Mouse (Mus musculus) cerebellum, postnatal 4 days (tissue): Measurements from ENCODE around the gene Dmgdh.

Source experiments
- DNase-seq, 2 experiments: peaks; one replicate each; pipeline ENCODE4 v3.0.0; 2022; ENCODE audit warnings: low spot score in 2 of 2, mixed read lengths in 1 of 2

Gene Dmgdh

DNA sequence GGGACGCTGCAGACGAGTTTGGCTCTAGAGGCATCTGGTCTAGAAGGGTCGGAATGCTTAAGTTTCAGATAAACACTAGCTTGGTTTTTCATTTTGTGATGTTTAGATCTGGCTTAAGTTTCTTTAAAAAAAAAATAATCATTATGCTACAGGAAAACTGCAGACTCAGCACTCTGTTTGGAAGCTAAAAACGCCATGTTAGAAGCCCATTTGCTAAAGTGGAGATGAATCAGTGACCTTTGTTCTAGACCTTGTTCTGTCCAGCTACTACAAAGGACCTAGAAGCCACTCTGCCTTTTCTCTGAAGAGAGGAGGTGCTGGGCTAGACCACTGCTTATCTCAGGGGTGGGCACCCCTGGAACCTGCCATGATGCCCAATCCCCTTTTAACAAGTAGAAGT is 36.1 kb downstream of the Dmgdh start:
- DNase-seq, result no peak

DNA sequence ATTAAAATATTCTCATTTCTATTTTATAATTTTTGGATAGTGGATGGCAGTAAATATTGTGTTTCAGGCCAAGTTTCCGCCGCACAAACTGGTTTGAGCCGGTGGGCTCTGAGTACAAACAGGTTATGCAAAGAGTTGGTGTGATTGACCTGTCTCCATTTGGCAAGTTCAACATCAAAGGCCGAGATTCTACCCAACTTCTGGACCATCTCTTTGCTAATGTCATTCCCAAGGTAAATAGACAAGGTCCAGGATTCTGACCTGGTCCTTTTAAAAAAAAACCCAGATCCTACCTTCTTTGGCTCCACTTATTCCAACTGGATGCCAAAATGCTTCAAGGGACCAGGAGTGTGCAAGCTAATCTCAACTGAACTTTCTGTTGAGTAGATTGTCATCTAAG is 37.0 kb downstream of the Dmgdh start:
- DNase-seq, result no peak

DNA sequence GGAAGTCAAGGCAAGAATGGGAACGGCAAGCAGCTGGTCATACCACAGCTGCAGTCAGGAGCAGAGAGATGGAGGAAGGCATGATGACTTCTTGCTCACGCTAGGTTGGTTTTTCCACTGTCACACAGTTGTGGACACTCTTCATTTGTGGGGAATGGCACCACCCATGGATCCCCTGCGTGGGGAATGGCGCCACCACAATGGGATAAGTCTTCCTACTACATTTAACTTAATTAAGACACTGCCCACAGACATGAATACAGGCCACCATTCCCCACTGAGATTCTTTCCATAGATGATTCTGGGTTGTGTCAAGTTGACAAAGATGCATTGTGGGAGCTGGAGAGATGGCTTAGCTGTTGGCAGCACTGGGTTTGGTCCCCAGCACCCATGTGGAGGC is 38.1 kb downstream of the Dmgdh start:
- DNase-seq, result no peak

DNA sequence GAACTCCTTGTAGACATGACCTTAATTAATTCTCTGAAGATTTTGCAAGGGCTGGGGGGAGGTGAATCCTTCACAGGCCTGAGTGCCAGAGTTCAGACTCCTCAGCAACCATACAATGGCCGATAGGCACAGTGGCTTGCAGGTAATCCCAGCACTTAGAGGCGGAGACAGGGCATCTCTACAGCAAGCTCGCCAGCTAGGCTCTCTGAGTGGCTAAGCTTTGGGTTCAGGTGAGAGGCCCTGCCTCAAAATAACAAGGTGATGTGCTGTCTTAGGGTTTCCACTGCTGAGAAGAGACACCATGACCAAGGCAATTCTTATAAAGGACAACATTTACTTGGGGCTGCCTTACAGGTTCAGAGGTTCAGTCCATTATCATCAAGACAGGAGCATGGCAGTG is 39.6 kb downstream of the Dmgdh start:
- no peak for DNase-seq

DNA sequence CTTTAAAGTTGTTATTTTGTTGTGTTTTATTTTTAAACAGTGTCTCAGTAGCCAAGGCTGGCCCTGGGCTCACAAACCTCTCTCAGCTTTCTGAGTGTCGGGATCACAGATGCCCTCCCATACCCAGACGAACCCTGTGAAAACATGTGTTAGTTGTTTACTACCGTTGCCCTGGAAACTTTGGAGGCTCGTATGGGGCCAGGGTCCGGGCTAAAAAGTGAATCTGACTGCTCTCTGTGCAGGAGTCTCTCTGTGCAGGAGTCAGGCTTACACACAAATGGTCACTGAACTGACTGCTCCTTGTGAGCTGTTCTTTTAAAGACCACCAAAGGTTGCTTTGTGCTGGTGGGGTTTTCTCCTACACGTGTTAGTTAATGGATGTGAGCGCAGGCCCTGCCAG is 42.9 kb downstream of the Dmgdh start:
- DNase-seq, result no peak

DNA sequence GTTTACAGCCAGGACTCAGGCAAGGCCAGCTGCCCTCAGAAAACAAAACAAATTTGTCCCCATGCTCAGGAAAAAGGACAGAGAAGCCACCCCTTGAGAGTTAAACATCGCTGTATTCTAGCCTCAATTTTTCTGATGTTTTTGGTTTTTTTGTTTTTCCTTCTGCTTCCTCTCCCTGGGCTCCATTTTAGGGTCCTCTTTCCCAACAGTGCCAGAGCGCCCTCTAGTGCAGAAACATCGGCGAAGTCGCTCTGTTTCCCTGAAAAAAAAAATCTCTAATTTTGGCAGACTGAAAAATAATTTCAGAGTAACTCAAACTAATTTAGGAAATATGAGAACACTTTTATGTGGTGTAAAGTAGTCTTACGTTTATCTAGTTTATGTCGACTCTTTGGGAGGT is 44.7 kb downstream of the Dmgdh start:
- peak; percentile 65 to 77 for DNase-seq

DNA sequence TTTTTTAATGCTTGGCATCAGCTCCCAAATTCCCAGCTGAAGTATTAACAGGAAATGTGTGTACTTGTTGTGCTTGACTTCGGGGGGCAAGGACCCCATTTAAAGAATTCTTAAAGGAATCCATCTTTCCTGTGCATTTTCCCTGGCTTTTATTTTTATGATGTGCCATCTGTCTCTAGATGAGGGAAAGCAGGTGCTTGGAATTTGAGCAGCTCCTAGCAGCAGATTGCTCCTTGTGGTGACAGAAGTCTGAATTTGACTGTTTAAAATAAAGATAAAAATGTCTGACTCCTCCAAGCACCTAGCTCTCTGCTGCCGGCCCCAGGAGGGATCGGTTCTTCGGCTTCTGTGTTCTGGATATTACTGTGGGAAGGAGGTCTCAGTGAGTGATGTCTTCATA is 47.7 kb downstream of the Dmgdh start:
- DNase-seq, result no peak

DNA sequence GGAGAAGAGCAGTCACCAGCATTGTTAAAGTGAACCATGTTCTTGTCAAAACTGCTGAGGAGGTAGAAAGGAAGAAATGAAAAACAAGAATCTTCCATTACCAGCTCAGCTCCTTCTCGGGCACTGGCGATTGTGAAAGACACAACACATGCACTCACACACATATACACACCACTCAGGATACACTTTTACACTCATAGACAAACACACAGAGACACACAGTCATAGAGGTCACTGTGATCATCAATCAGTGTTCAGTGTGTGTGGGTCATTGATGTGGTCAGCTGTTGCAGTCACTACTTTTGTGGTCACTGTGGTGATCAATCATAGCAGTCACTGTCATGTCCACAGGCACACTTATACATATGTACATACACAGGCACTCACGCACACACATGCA is 49.2 kb downstream of the Dmgdh start:
- DNase-seq, result no peak

DNA sequence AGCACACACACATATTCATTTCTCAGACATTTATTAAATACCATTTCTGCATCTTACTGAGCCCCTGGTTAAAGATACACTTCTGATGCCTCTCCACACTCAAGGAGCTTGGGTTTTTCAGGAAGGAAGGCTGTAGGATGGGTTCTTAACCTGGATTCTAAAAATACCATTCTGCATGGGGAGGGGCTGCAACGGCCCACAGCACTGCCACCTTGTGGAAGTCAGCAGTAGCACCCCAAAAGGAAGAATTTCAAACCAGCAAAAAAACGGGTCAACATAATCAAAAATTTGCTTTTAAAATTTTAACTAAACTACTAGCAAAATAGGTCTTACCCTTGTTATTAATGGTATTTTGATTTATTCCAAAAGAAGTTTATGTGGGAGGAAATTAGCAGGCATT is 50.0 kb downstream of the Dmgdh start:
- DNase-seq, result peak in 1 of 2 experiments; percentile 12

DNA sequence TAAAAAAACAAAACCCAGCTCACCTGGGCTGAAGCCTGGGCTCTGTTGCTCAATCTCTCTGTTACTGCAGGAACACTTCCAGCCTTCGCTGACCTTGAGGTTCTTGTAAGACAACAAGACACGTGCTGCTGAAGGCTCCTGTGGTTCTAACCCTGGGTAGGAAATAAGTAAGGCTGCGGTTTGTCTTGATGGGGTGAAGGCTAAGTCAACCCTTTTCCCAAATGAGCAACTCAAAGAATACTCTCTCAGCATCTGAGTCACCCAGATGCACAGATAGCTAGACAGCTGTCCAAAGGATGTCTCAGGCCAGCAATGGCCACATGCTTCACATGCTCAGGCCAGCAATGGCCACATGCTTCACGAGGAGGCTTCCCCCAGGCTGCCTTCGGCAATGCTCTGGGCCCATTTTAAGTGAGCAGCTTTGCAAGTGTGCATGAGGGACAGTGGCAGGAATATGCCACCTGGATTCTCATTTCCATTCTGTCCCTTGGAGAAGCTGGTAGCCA is 61.0 kb downstream of the Dmgdh start:
- DNase-seq, result no peak

DNA sequence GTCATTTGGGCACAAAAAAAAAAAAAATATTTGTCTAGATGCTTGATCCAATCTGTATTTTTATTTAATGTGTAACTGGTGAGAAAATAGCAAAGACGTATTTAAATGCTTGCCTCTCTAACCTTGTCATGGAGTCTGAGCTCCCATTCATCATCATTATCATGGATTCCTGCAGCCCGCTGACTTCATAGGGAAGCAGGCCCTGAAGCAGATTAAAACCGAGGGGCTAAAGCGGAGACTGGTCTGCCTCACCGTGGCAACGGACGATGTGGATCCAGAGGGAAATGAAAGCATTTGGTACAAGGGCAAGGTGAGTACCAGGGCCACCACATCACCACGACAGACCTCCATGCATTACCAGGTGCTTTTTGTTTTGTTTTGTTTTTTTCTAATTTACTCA is 69.9 kb downstream of the Dmgdh start:
- no peak for DNase-seq

DNA sequence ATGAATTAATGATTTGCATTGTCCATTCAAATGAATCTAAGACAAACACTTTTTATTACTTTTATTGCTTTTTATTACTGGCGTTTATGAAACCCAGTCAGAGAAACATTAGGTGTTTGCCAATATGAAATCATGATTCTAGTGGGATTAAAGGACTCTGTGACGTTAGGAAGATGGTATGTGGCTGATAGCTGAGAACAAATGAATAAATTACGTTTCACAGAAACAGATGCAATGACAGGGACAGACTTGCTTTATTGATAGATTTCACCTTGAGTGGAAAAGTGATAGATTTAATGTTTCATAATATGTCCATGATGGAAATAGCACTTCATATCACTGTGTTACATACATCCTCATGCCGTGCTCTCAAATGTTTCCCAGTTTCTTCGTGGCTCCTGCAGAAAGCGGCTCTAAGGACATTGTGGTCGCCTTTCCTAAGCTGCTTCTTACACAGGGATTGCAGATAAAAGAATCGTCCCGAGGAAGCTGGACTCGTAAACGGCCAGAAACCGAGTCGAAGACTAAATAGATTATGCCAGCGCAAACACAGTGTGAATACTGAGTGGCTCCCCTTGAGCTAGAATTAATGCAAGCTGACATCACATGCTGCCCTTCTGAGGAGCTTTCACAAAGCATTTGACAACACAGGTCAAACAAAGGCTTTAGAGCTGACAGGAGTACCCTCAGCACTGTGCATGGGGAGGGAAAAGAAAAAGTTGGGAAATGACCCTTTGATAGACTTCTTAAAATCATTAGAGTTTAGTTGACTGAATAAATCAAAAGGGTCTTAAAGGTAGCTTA is 78.6 kb downstream of the Dmgdh start:
- peak in 1 of 2 experiments; percentile 6 for DNase-seq

DNA sequence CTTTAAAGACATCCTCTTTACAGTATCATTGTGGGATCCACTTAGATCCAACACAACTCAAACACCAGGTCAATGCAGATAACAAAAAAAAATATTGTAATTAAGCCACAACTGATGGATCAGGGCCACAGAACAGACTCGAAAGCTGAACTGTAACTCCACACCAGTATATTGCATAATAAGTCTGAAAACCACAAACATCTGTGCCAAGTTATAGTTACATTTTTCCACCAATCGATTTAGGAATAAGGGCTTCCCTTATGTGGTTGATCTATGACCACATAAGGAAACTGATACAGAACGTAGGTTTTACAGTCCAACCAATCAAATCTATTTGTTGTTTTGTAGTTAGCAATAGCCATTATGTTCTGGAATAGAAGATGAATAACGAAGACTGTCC is 80.9 kb downstream of the Dmgdh start:
- DNase-seq, result no peak

DNA sequence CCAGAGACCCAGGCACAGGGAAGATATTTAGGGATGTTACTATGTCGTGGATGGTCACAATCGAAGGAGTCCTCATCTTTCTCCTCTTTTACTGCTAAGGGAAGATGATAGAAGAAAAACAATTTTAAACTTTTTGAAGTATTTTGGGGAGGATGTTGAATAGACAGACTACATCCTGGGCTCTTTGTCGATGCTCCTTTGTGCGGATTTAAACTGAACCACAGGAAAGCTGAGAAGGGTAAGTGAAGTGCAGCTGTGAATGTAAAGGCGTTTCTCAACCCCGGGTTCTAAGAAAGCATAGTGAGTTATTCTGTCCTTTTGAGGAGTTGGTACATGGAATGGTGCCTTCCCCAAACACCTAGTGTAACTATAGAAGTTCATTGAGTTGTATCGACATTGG is 82.4 kb downstream of the Dmgdh start:
- DNase-seq, result no peak

DNA sequence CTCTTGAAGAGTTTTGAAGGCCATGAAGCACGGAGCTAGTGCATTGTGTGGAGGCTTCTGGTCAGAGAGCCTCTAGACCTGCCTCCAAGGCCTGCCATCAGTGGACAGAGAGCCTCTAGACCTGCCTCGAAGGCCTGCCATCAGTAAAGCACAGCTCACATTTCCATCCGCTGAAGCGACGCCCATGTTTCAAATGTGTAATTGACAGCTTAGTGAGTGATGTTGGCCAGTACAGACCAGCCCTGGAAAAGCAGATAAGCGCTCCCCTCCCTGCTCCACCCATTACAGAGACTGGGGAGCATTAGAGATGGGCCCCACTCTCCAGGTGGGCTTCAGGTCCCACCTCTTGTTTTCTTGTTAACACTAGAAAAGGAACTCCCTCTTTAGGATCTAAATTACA is 83.3 kb downstream of the Dmgdh start:
- DNase-seq, result no peak

DNA sequence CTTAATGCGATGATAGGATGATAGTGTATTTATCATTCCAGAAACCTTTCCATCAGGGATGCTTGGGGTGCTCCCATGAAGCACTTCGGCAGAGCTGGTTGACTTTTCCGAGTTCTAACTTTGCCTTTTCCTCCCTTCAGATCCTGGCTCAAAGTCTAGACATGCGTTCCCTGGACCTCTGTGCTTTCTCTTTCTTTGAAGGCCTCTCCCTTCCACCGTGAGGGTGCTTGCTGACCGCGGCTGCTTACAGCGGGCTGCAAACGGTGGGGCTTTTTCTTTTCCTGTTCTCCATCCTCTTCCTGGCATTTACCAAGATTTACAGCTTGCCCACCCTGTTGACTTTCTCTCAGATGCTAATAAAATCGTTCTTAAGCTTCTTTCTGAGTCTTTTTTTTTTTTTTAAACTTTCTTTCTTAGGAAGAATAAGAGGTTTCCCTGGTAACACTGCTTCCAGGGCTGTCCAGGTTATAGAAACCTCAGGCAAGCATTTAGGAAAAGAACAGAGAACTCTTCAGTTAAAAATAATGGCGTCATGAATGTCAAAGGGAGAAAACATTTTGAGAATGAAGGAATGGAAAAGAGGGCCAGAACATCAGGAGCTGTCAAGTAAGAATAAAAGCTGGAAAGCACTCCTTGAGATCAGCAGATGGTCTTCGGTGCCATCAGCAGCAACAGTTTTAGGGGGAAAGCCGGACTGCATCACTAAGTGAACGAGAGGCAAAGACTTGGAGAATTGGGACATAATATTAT is 84.1 kb downstream of the Dmgdh start:
- DNase-seq, result no peak

DNA sequence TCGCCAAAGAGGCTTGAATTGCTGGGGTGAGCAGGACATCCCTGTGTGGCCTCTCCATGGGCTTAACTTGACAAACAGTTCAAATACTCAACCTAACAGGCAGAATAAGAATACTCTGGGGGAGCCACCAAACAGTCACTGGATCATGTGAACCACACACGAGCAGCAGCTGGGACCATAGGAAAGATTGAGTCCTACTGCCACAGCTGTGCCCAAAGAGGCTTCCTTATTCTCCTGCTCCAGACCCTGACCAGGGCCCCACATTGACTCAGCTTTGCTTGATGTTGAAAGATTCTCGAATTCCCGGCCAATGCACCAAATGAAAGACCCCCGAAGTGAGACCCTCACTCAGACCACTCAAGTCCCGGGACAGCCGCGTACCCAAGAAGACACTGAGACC is 87.6 kb downstream of the Dmgdh start:
- DNase-seq, result no peak

DNA sequence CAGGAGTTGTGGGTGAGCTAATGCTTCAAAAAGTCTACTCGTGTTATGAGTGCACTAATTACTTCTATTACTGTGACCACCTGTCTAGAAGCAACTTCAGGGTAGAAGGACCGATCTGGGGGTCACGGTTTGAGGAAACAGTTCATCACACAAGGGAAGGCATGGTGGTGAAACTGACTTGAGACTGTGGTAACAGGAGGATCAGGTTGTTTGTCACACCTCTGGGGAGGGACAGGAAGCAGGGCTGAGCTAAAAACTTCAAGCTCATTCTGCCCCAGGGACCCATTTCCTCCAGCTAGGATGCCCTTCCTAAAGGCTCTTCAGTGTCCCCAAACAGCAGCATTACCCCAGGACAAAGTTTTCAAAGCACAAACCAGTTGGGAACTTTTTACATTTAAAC is 88.6 kb downstream of the Dmgdh start:
- DNase-seq, result no peak

DNA sequence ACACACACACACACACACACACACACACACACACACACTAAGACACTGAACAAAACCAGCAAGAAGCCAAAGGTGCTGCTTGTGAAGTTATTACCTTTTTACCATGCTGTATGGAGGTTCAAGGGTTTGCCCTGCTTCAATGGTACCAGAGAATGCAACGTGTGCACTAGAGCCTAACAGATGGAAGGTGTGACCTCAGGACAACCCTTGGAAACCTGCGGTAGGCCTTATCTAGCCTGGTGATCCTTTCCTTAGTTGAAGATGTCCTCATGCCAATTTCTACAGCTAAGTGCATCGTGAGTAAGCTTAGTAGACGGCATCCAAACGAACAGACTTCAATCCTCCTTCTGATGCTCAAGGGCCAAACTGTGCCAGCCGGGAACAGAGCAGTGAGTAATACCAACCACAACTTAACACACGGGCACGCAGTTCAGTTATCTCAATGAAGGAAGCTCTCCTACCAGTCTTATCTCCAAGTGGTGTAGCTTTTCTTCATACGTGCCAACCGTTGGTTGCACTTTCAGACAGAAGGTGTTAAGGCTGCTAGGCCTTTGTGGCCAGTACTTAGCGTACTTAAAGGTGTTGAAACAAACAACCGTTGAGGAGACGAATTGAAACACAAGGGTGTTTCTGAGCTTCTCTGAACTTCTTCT is 90.2 kb downstream of the Dmgdh start:
- DNase-seq, result no peak

DNA sequence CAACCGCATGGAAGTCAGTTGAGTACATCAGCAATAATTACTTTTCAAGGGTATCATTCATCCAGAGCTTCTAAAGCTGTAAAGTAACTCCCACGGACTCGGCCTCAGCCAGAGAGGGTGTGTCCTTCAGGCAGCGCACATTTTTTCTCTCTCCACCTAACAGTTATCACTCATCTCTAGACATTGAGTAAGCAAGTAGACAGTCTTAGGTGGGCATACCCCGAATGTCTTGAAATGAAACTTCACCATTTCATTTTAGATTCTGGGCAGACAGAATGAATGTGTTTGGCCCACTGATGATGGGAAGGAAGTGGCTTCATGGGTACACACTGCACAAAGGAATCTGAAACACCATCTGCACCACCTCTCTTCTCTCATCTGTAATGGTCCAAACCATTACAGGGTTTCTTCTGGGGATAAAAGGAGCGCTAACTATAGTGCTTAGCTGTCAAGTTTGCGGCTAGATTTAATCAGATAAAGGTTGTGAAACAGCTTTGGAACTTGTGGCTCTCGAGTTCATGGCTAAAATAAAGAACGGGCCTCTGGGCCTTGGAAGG is 96.9 kb downstream of the Dmgdh start:
- DNase-seq, result no peak

DNA sequence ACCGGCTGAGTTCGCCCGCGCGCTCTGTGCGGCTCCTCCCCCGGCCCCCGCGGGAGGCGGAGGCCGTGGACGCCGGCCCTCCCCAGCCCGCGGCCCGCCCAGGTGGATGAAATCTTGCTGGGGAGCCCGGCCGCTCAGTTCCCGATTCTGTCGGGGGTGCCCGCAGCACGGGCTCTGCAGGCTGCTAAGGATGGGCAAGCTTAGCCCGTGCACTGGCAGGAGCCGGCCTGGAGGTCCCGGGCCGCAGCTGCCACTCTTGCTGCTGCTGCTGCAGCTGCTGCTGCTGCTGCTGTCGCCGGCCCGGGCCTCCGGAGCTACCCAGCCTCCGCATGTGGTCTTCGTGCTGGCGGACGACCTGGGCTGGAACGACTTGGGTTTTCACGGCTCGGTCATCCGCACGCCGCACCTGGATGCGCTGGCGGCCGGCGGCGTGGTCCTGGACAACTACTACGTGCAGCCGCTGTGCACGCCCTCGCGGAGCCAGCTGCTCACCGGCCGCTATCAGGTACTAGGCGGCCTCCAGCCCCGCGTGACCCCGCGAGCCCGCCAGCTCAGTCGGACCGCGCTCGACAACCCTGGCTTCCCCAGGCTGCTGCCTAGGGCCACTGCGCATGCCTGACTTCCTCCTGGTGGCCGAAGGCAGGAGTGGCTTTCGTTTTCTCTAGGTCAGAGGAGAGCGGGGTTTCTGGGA is 97.5 kb downstream of the Dmgdh start, which contains the start of gene Arsb:
Gene Arsb (plus strand): TSS at position 43 of the 691 bp plus-strand sequence.
- peak; percentile 53 to 78 for DNase-seq

DNA sequence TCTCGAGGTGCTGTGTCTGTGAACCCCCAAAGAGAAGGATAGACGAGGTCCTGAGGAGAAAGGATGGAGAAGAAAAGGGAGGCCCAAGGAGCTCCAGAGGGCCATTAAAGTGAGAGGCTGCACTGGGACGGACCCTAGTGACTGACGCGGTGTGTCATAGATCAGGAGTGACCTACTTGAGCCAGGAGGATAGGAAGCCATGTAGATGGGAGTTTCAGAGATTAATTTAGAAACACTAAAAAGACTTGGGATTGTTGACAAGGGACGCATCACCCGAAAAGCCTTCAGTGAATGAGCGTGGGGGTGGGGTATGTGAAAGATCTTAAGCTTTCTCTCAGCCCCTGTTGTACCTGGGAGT is 98.0 kb downstream of the Dmgdh start:
- no peak for DNase-seq
